Mouse (Mus musculus): ENCODE data around the gene Ddx17. TPM values are rescaled to one million over a fixed set of nuclear protein-coding genes. Genes with fewer than 3 reads are reported as not detected.

The Ddx17 gene
- polyA plus RNA-seq, 1 experiment from 2014 or later, result 18.7 TPM

GRCm38 (mm10) chr15:79525979-79526768 is 20.4 kb downstream of the Ddx17 start:
- peak; percentile 14; the same call in 1 of the 2 replicates for TF ChIP-seq CTCF (IDR thresholded peaks at IDR 0.05; ENCODE audit: low read depth)
- Histone ChIP-seq H3K27ac (ENCODE audit: low read depth, low read length) (no peak overlapping the region), H3K36me3 (ENCODE audit: control insufficient read depth, insufficient read depth) (peaks cover 55% of the 10 kb centered on the region), H3K9me3 (ENCODE audit: control insufficient read depth) (no peaks in the 10 kb centered on the region), H3K4me3 (ENCODE audit: low read depth, low read length) (no peak overlapping the region), H3K4me1 (replicated peaks; ENCODE audit: control insufficient read depth, insufficient read depth, low read length) (no peaks in the 10 kb centered on the region), H3K9ac (ENCODE audit: low read depth, low read length) (no peak overlapping the region), H3K27me3 (replicated peaks; ENCODE audit: control insufficient read depth, insufficient read depth, low read length) (no peaks in the 10 kb centered on the region), H3K4me2 (replicated peaks; ENCODE audit: low read depth) (no peak overlapping the region)
- 54% methylated on average over 9 of the region's 9 CpGs for WGBS
- ATAC-seq, result no peak

- TF ChIP-seq CTCF (IDR thresholded peaks at IDR 0.05; ENCODE audit: low read depth), result no peak
- no peak for ATAC-seq
- H3K36me3 ChIP-seq (ENCODE audit: control insufficient read depth, insufficient read depth), result peaks cover 50% of the 10 kb centered on the region
Observed at GRCm38 (mm10) chr15:79525564-79525963, 21.0 kb downstream of the Ddx17 start.

GRCm38 (mm10) chr15:79519400-79520220 is 26.9 kb downstream of the Ddx17 start:
- Histone ChIP-seq H3K4me1 (replicated peaks; ENCODE audit: control insufficient read depth, insufficient read depth, low read length) (peaks cover 3% of the 10 kb centered on the region; the same call in 1 of the 2 replicates), H3K9me3 (ENCODE audit: control insufficient read depth) (no peaks in the 10 kb centered on the region), H3K9ac (ENCODE audit: low read depth, low read length) (no peak overlapping the region), H3K36me3 (ENCODE audit: control insufficient read depth, insufficient read depth) (peaks cover 14% of the 10 kb centered on the region; the same call in 1 of the 2 replicates), H3K27ac (ENCODE audit: low read depth, low read length) (no peak overlapping the region), H3K4me3 (ENCODE audit: low read depth, low read length) (no peak overlapping the region), H3K4me2 (replicated peaks; ENCODE audit: low read depth) (no peak overlapping the region), H3K27me3 (replicated peaks; ENCODE audit: control insufficient read depth, insufficient read depth, low read length) (peaks cover 14% of the 10 kb centered on the region; the same call in 1 of the 2 replicates)
- 43% methylated on average over 16 of the region's 16 CpGs for WGBS
- no peak for TF ChIP-seq CTCF (IDR thresholded peaks at IDR 0.05; ENCODE audit: low read depth)
- no peak for ATAC-seq

More at GRCm38 (mm10) chr15:79525564-79525963, 21.0 kb downstream of the Ddx17 start:
- Histone ChIP-seq H3K27me3 (replicated peaks; ENCODE audit: control insufficient read depth, insufficient read depth, low read length) (no peaks in the 10 kb centered on the region), H3K27ac (ENCODE audit: low read depth, low read length) (no peak overlapping the region), H3K4me3 (ENCODE audit: low read depth, low read length) (no peak overlapping the region), H3K9me3 (ENCODE audit: control insufficient read depth) (no peaks in the 10 kb centered on the region), H3K4me2 (replicated peaks; ENCODE audit: low read depth) (no peak overlapping the region), H3K9ac (ENCODE audit: low read depth, low read length) (no peak overlapping the region), H3K4me1 (replicated peaks; ENCODE audit: control insufficient read depth, insufficient read depth, low read length) (no peaks in the 10 kb centered on the region)
- 88% methylated on average over 5 of the region's 5 CpGs for WGBS

GRCm38 (mm10) chr15:79518571-79518970 is 28.0 kb downstream of the Ddx17 start:
- H3K4me1 ChIP-seq (replicated peaks; ENCODE audit: control insufficient read depth, insufficient read depth, low read length), result peaks cover 3% of the 10 kb centered on the region; the same call in 1 of the 2 replicates
- H3K4me2 ChIP-seq (replicated peaks; ENCODE audit: low read depth), result no peak overlapping the region
- no peak overlapping the region for H3K4me3 ChIP-seq (ENCODE audit: low read depth, low read length)
- H3K9ac ChIP-seq (ENCODE audit: low read depth, low read length), result no peak overlapping the region
- 82% methylated on average over 3 of the region's 3 CpGs for WGBS
- no peak overlapping the region for H3K27ac ChIP-seq (ENCODE audit: low read depth, low read length)
- ATAC-seq, result no peak
- TF ChIP-seq CTCF (IDR thresholded peaks at IDR 0.05; ENCODE audit: low read depth), result no peak
- peaks cover 24% of the 10 kb centered on the region; the same call in 1 of the 2 replicates for H3K27me3 ChIP-seq (replicated peaks; ENCODE audit: control insufficient read depth, insufficient read depth, low read length)
- no peaks in the 10 kb centered on the region for H3K9me3 ChIP-seq (ENCODE audit: control insufficient read depth)
- H3K36me3 ChIP-seq (ENCODE audit: control insufficient read depth, insufficient read depth), result peaks cover 9% of the 10 kb centered on the region; the same call in 1 of the 2 replicates

- no peak overlapping the region for H3K9ac ChIP-seq (ENCODE audit: low read depth, low read length)
- H3K4me3 ChIP-seq (ENCODE audit: low read depth, low read length), result peak overlapping the region; percentile 62; the same call in 1 of the 2 replicates
- peaks cover 1% of the 10 kb centered on the region; the same call in 1 of the 2 replicates for H3K36me3 ChIP-seq (ENCODE audit: control insufficient read depth, insufficient read depth)
- H3K9me3 ChIP-seq (ENCODE audit: control insufficient read depth), result no peaks in the 10 kb centered on the region
- no peak for TF ChIP-seq CTCF (IDR thresholded peaks at IDR 0.05; ENCODE audit: low read depth)
- H3K4me1 ChIP-seq (replicated peaks; ENCODE audit: control insufficient read depth, insufficient read depth, low read length), result peaks cover 3% of the 10 kb centered on the region; the same call in 1 of the 2 replicates
- H3K27me3 ChIP-seq (replicated peaks; ENCODE audit: control insufficient read depth, insufficient read depth, low read length), result peaks cover 30% of the 10 kb centered on the region; the same call in 1 of the 2 replicates
- peak overlapping the region; percentile 86 for H3K4me2 ChIP-seq (replicated peaks; ENCODE audit: low read depth)
- ATAC-seq, result no peak
- H3K27ac ChIP-seq (ENCODE audit: low read depth, low read length), result no peak overlapping the region
- WGBS, result 88% methylated on average over 4 of the region's 4 CpGs
Observed at GRCm38 (mm10) chr15:79517710-79518109, 28.8 kb downstream of the Ddx17 start.
